Mouse (Mus musculus) 3134 (cell line): ENCODE measurements around the gene Foxo1.

Source experiments
- DNase-seq: peaks from one replicate; pipeline ENCODE4 v3.0.0-alpha.2; 2011; ENCODE audit warnings: low spot score; ENCODE audit not compliant: insufficient read length; ENCODE audit errors: extremely low read depth

The Foxo1 gene

GRCm38 (mm10) chr3:52267652-52268486 lies at the start of gene Foxo1:
Gene Foxo1 (plus strand): TSS chr3:52268336.
- DNase-seq = peak; percentile 95

DNA sequence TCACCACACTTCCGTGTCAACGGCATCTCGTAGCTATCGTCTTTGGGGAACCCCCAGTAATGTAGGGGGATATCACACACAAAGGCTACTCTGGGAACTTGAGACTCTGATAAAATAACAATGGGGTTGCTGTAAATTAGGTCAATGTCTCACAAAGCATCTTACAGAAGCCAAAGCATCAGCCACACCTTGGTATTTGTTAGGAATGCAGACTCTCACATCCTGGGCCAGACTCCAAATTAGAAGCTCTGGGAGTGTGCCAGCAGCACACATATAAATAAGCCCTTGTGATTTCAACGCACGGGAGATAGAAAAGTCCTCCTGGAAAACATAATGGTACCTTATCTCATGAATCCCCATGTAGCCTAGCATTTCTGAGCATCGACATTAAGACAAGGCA lies 49.3 kb upstream of the Foxo1 start:
- DNase-seq = no peak

GRCm38 (mm10) chr3:52221082-52221481 lies 47.1 kb upstream of the Foxo1 start:
- DNase-seq = no peak

- no peak for DNase-seq
Measured at GRCm38 (mm10) chr3:52221931-52222330, 46.2 kb upstream of the Foxo1 start.

DNA sequence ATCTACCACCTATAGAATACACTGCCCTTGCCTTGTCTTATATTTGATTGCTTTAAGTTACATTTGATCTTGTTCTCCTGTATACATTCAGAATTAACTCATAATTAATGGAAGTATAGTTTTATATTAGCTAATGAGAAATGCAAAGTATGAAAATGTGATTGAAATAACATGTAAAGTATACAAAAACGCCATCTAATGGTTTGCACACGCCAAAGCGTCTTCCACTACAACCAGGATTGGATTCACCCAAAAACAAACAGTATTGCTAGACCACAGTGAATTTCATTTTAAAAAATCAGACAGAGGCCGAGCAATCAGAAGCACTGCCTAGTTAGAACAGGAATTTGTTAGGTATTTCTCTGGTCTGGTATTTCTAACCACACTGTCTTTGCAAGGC lies 31.6 kb upstream of the Foxo1 start:
- DNase-seq = no peak

DNA sequence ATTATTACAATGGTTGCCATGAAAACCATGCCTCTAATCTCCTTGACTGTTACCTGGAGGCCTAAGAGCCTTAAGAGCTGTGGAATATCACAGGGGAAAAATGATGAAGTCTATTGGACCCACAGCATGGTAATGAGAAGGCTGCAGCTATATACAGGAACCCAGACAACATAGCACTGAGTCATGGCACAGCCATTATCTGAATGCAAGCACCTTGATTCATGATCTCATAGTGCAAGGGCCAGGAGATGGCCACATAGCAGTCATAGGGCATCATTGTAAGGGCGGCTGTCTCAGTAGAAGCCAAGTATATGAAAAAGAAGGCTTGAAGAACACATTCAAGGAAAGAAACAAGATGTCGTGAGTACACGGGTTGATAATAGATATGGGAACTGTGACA lies 31.0 kb upstream of the Foxo1 start:
- DNase-seq = no peak

GRCm38 (mm10) chr3:52241062-52241461 lies 27.1 kb upstream of the Foxo1 start:
- DNase-seq = no peak

- DNase-seq = peak; percentile 20
Measured at GRCm38 (mm10) chr3:52242457-52243105, 25.6 kb upstream of the Foxo1 start.

DNA sequence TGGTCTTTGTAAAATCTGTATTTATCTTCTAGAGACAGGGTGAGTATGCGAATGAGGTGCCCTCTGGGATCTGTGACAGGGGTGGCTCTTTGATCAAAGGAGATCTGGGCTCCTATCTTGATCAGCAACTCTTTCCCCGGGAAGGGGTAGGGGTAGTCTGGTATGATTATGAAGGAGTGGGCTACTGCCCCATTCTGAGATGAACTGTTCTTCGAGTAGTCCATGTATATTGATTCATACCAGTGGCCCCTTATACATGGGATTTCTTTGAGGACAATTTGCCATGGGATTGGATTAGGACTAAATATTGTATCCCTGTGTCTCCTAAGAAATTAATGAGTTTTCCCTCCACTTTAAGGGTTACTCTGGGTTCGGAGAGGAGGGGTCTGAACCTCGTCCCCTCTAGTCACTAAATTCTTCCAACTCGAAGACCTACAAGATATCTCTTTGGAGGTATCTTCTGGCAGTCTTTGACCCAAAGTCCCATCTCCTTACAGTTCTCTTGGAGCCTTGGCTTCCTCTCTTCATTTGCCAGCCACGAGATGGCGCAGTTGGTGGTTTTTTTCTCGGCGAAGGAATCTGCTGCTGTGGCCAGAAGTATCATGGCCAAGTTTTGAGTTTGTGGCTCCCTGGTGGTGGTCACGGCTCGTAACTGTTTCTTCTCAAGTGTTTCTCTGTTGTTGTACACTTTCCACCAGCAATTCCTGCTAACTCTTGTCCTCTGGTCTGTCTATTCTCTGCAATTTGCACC lies 24.7 kb upstream of the Foxo1 start:
- DNase-seq = peak; percentile 15

DNA sequence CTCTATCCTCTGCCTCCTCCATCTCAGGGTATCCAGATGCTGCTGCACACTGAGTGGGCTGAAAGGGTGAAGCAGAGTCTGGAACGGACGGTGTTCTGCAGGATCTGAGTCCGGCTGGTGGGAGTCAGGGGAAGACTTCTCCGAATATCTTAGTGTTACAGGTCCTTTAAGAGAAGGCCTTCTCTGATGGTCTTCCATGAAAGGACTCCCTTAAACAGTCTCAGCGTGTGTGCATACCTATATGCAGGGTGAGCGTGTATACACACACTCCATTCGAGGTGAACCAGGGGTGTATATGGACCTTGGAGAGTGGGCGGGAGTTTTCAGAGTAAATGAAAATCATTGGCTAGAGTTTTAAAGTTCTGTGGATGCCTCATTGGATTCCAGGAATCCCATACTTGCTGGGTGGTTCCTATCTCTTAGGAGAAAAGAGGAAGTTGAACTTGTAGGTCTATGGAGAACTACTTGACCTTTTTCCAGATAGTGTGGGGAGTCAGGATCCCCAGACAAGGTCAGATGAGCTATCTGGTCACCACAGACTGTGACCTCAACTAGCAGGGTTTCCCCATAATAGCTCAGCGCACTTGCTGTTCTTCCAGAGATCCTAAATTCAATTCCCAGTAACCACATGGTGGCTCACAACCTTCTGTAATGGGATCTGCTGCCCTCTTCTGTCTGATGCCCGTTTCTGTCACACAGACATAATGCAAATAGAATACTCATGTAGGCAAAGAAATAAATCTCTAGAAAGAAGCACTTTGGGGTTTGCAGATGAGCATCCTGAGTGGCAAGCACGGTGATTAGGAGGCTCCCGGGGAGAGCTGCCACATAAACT lies 21.9 kb upstream of the Foxo1 start:
- peak; percentile 24 for DNase-seq

GRCm38 (mm10) chr3:52251184-52251583 lies 17.0 kb upstream of the Foxo1 start:
- DNase-seq = no peak

- peak; percentile 46 for DNase-seq
Measured at GRCm38 (mm10) chr3:52253656-52254461, 14.3 kb upstream of the Foxo1 start.

DNA sequence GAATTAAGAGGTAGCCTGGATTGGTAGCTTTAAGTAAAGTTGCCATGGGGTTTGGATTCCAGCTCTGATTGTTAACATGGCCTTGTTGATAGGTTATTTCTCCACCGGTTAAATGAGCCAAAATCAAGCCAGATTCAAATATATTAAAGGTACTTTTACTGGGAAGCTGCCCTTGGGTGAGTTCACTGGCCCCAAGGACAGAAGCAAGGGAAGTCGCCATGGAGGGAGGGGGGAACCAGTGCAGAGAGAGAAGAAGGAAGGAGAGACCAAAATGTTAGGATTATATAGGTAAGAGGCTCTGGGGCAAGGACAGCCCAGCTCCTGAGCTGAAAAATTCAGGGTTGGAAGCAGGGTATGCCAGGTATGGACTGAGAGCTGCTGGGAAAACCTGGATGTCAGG lies 13.6 kb upstream of the Foxo1 start:
- no peak for DNase-seq

GRCm38 (mm10) chr3:52257782-52258441 lies 10.2 kb upstream of the Foxo1 start:
- DNase-seq = peak; percentile 59

GRCm38 (mm10) chr3:52258532-52258931 lies 9.6 kb upstream of the Foxo1 start:
- peak; percentile 32 for DNase-seq

DNA sequence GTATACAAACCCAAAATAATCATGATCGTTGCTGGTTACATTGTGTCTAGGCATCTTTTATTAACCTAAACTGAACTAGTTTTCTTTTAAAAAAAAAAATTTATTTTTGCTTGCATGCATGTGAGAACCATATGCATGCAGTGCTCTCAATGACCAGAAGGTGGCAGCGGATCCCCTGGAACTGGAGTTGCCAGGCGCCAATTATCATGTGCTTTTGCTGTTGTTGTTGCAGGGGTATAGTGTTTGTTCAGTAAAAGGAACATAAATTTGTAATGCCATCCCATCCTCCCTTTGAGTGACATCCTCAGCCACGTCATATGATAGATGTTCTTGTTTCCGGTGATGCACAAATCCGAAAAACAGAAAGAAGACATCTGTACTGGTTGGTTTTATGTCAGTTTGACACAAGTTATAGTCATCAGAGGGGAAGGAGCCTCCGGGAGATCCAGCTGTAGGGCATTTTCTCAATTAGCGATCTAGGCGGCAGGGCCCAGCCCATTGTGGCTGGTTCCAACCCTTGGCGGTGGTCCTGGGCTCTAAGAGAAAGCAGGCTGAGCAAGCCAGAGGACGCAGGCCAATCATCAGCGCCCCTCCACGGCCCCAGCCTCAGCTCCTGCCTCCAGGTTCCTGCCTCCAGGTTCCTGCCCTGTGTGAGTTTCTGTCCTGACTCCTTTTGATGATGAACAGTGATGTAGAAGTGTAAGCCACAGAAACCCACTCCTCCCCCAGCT lies 5.5 kb upstream of the Foxo1 start:
- peak; percentile 20 for DNase-seq

DNA sequence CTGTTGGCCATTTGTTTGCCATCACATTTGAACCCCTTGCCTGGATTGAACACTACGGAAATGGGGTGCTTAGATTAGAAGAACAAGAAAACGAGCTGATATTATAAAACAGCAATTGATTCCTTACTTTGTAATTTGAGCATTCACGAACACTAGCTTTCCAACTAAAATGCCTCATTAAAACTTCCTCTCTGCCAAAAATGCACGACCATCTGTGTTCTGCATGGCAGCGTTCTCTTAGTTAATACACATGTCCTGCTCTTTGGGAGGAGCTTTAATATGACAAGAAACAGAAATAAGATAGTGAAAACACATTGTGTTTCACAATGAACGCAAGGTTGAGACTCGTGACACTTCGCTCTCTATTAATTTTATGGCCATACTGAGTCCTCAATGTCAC lies 3.8 kb upstream of the Foxo1 start:
- no peak for DNase-seq

- DNase-seq = no peak
Measured at GRCm38 (mm10) chr3:52266606-52267160, 1.5 kb upstream of the Foxo1 start.
